Comparison of ENCODE assay signal across 23 mouse cellular contexts in the genomic region with DNA sequence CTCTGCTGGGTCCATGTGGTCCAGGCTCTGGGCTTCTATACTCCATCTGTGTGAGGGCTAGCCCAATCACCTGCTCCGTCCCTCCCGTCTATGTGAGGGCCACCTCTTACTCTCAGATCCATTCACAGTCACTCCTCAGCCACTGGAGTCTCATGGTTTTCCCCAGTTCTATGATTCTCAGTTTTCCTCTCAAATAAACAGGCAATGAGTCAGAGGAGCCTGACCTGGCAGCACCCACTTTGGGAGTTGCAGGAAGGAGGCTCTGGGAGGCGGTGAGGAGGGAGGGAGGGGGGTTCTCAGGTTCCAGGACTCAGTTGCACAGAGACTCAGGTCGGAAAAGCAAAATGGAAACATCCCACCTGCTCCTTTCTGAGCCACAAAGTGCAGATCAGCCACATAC. TPM values are rescaled to one million over a fixed set of nuclear protein-coding genes. Genes with fewer than 3 reads are reported as not detected.
"Had no signal": no experiment of that assay in that cellular context is flagged by ENCODE, and none has a peak within 500 bp of the region (broad histone marks: within the 10 kb centered on the region; RNA-seq: fewer than 3 reads in every experiment).

No protein-coding gene starts in this region.

- H3K36me3 ChIP-seq: liver, embryonic 13.5 days; neural tube, embryonic 13.5 days; stomach, embryonic 15.5 days had no signal

- H3K4me2 ChIP-seq: liver, embryonic 13.5 days; midbrain, embryonic 11.5 days; neural tube, embryonic 13.5 days; stomach, embryonic 15.5 days had no signal

- H3K9me3 ChIP-seq: liver, embryonic 13.5 days; neural tube, embryonic 13.5 days; stomach, embryonic 15.5 days had no signal

- DNase-seq: kidney, adult 2 months; kidney, postnatal 25 days; layer of hippocampus, adult 9-11 months; liver, embryonic 13.5 days; lung, adult 2 months; lung, postnatal 14 days; lung, postnatal 4 days; midbrain, embryonic 14.5 days; retina, postnatal 1 day; right cerebral cortex, postnatal 25 days; spleen, adult 18-20 months; thymus, postnatal 25 days had no signal

- H3K9ac ChIP-seq: liver, embryonic 13.5 days; neural tube, embryonic 13.5 days; stomach, embryonic 15.5 days had no signal

- H3K4me3 ChIP-seq: layer of hippocampus, adult 2 months; left cerebral cortex, adult 2 months; liver, embryonic 13.5 days; neural tube, embryonic 13.5 days; stomach, embryonic 15.5 days had no signal

- H3K27ac ChIP-seq: kidney, postnatal 0 days; layer of hippocampus, adult 2 months; left cerebral cortex, adult 2 months; liver, embryonic 13.5 days; neural tube, embryonic 13.5 days; stomach, embryonic 15.5 days had no signal

RNA-seq across cellular contexts. Expression of gene Il12rb1, which starts 4.6 kb away (rescaled TPM):
- total RNA-seq: midbrain, postnatal 0 days had no signal
- polyA plus RNA-seq: kidney, embryonic 14.5 days; limb, embryonic 11.5 days; midbrain, postnatal 0 days; neural tube, embryonic 13.5 days had no signal

RNA-seq across cellular contexts. Expression of gene Kcnn1, which starts 50.2 kb away (rescaled TPM):
- total RNA-seq: megakaryocyte-erythroid progenitor cell, adult 5-6 weeks; neutrophil, adult 5-6 weeks had no signal
